Mouse (Mus musculus): ENCODE data around the gene RPS10-NUDT3.

DNA sequence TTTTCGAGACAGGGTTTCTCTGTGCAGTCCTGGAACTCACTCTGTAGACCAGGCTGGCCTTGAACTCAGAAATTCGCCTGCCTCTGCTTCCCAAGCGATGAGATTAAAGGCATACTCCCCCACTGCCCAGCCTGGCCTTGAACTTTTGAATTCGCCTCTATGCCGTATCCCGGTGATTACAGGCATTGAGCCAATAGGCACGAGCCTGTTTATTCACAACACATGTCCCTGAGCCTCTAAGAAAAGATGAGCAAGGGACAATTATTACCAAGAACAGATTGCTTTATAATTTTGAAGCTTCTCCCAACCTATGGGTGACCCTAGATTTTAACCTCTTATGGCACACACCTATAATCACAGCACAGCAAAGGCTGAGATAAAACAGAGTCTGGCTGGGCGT is 6.6 kb downstream of the RPS10-NUDT3 start:
- TF ChIP-seq CTCF (IDR thresholded peaks at IDR 0.05; ENCODE audit: borderline replicate concordance, extremely low read depth, insufficient read depth, insufficient read length), result no peak
- TF ChIP-seq POLR2A (IDR thresholded peaks at IDR 0.05; ENCODE audit: borderline replicate concordance, extremely low read depth, insufficient read depth, insufficient read length, poor library complexity, severe bottlenecking), result no peak
